In genomic region chr17:34204303-34205010, GRCm38 (mm10) we compare ENCODE assay signal across 8 mouse cellular contexts. TPM values are rescaled to one million over a fixed set of nuclear protein-coding genes. Genes with fewer than 3 reads are reported as not detected.
DNase-seq lines count a peak whose midpoint lies in the region; ATAC-seq and TF ChIP-seq lines count a peak whose summit lies in the region.

No protein-coding gene starts in this region.

- peak; percentile 93 to 95 for DNase-seq in B cell, adult 2 months
- DNase-seq in liver: peak; percentile 88
- peak; percentile 54 for DNase-seq in midbrain, postnatal 0 days (ENCODE audit: low spot score)
- peak; percentile 72 to 93 for DNase-seq in spleen, adult 2 months (ENCODE audit: low read depth in 1 of 2, low spot score in 2 of 2)

- peaks cover 6% of the 10 kb centered on the region; the same call in 1 of the 2 replicates for H3K4me1 ChIP-seq in bone marrow macrophage, adult 2 months (ENCODE audit: control insufficient read depth, insufficient read depth, low read length)
- no peaks in the 10 kb centered on the region for H3K4me1 ChIP-seq in embryonic fibroblast, embryonic 13.5 days (ENCODE audit: control insufficient read depth, insufficient read depth, low read length)
- H3K4me1 ChIP-seq in heart, embryonic 12.5 days (replicated peaks): peaks cover 11% of the 10 kb centered on the region
- H3K4me1 ChIP-seq in kidney, embryonic 16.5 days (ENCODE audit: insufficient read depth, low read length): peaks cover 11% of the 10 kb centered on the region; the same call in 1 of the 2 replicates
- H3K4me1 ChIP-seq in midbrain, postnatal 0 days (ENCODE audit: insufficient read depth, low read length): no peaks in the 10 kb centered on the region; the same call in 1 of the 2 replicates
- peaks cover 32% of the 10 kb centered on the region for H3K4me1 ChIP-seq in spleen, adult 2 months (ENCODE audit: control insufficient read depth, insufficient read depth, insufficient read length)

- peak; percentile 90 for TF ChIP-seq CTCF in bone marrow macrophage, adult 2 months (IDR thresholded peaks at IDR 0.05; ENCODE audit: low read depth, low read length)
- TF ChIP-seq CTCF in embryonic fibroblast, embryonic 13.5 days (IDR thresholded peaks at IDR 0.05; ENCODE audit: borderline replicate concordance, insufficient read depth, low read length): peak; percentile 87
- TF ChIP-seq CTCF in midbrain, postnatal 0 days (IDR thresholded peaks at IDR 0.05): peak; percentile 85
- peak; percentile 94 for TF ChIP-seq CTCF in spleen, adult 2 months (IDR thresholded peaks at IDR 0.05; ENCODE audit: extremely low read depth, insufficient read depth, insufficient read length, insufficient replicate concordance)

- H3K9me3 ChIP-seq in heart, embryonic 12.5 days (replicated peaks): peaks cover 1% of the 10 kb centered on the region; the same call in 1 of the 2 replicates
- peaks cover under 1% of the 10 kb centered on the region; the same call in 1 of the 2 replicates for H3K9me3 ChIP-seq in kidney, embryonic 16.5 days (ENCODE audit: low read length)
- H3K9me3 ChIP-seq in midbrain, postnatal 0 days (ENCODE audit: low read length): no peaks in the 10 kb centered on the region

- H3K4me2 ChIP-seq in heart, embryonic 12.5 days: peak overlapping the region; percentile 97
- peak overlapping the region; percentile 96 for H3K4me2 ChIP-seq in kidney, embryonic 16.5 days (replicated peaks; ENCODE audit: low read depth, low read length)
- peak overlapping the region; percentile 79 for H3K4me2 ChIP-seq in midbrain, postnatal 0 days (ENCODE audit: low read depth, low read length, poor library complexity, severe bottlenecking)

- peaks cover 77% of the 10 kb centered on the region for H3K27me3 ChIP-seq in heart, embryonic 12.5 days (replicated peaks)
- peaks cover 13% of the 10 kb centered on the region for H3K27me3 ChIP-seq in kidney, embryonic 16.5 days (ENCODE audit: insufficient read depth, low read length)
- H3K27me3 ChIP-seq in midbrain, postnatal 0 days (ENCODE audit: insufficient read depth, low read length): peaks cover 24% of the 10 kb centered on the region
- no peaks in the 10 kb centered on the region for H3K27me3 ChIP-seq in spleen, adult 2 months (ENCODE audit: control insufficient read depth, insufficient read depth, low read length)

- peak overlapping the region; percentile 73 for H3K9ac ChIP-seq in heart, embryonic 12.5 days
- peak overlapping the region; percentile 76 for H3K9ac ChIP-seq in kidney, embryonic 16.5 days (replicated peaks; ENCODE audit: low read length)
- peak overlapping the region; percentile 48 for H3K9ac ChIP-seq in midbrain, postnatal 0 days (replicated peaks; ENCODE audit: low read length, poor library complexity, severe bottlenecking)

- 0 out of 2 replicates have a peak overlapping the region, but pooled peaks have one; percentile 28 for H3K27ac ChIP-seq in bone marrow macrophage, adult 2 months (ENCODE audit: insufficient read depth, low read depth, low read length)
- H3K27ac ChIP-seq in embryonic fibroblast, embryonic 13.5 days (ENCODE audit: insufficient read depth, low read length): no peak overlapping the region
- no peak overlapping the region for H3K27ac ChIP-seq in heart, embryonic 12.5 days (ENCODE audit: poor library complexity, severe bottlenecking)
- no peak overlapping the region for H3K27ac ChIP-seq in kidney, embryonic 16.5 days (ENCODE audit: low read length)
- no peak overlapping the region for H3K27ac ChIP-seq in midbrain, postnatal 0 days (ENCODE audit: low read depth, low read length)
- H3K27ac ChIP-seq in spleen, adult 2 months (ENCODE audit: insufficient read depth, low read length): peak overlapping the region; percentile 89

- ATAC-seq in heart, embryonic 12.5 days (ENCODE audit: insufficient number of reproducible peaks, low FRiP score): 0 out of 2 replicates have a peak, but pooled peaks have one; percentile 26
- peak; percentile 69; the same call in 1 of the 2 replicates for ATAC-seq in kidney, embryonic 16.5 days (ENCODE audit: low FRiP score, low TSS enrichment)
- ATAC-seq in midbrain, postnatal 0 days (ENCODE audit: low FRiP score): no peak

- WGBS in heart, embryonic 12.5 days: 1% methylated on average over 44 of the region's 44 CpGs
- under 1% methylated on average over 44 of the region's 44 CpGs for WGBS in kidney, embryonic 16.5 days
- 1% methylated on average over 44 of the region's 44 CpGs for WGBS in midbrain, postnatal 0 days
- WGBS in spleen, adult 2 months: under 1% methylated on average over 44 of the region's 44 CpGs

- no peak for TF ChIP-seq POLR2A in bone marrow macrophage, adult 2 months (IDR thresholded peaks at IDR 0.05; ENCODE audit: borderline replicate concordance, low read depth, low read length)
- 0 out of 2 replicates have a peak, but pooled peaks have one; percentile 25 for TF ChIP-seq POLR2A in embryonic fibroblast, embryonic 13.5 days (IDR thresholded peaks at IDR 0.05; ENCODE audit: low read depth, low read length)
- peak; percentile 20 for TF ChIP-seq POLR2A in spleen, adult 2 months (IDR thresholded peaks at IDR 0.05; ENCODE audit: low read depth, low read length)

- H3K4me3 ChIP-seq in bone marrow macrophage, adult 2 months (ENCODE audit: insufficient read depth, low read length): peak overlapping the region; percentile 98
- H3K4me3 ChIP-seq in embryonic fibroblast, embryonic 13.5 days (ENCODE audit: insufficient read depth, low read length): peak overlapping the region; percentile 82
- peak overlapping the region; percentile 80 for H3K4me3 ChIP-seq in heart, embryonic 12.5 days
- peak overlapping the region; percentile 85 for H3K4me3 ChIP-seq in kidney, embryonic 16.5 days (ENCODE audit: low read length)
- H3K4me3 ChIP-seq in midbrain, postnatal 0 days (ENCODE audit: low read depth, low read length): peak overlapping the region; percentile 54
- H3K4me3 ChIP-seq in spleen, adult 2 months (ENCODE audit: extremely low read depth, insufficient read depth, insufficient read length): peak overlapping the region; percentile 75

- no peaks in the 10 kb centered on the region for H3K36me3 ChIP-seq in heart, embryonic 12.5 days
- no peaks in the 10 kb centered on the region for H3K36me3 ChIP-seq in kidney, embryonic 16.5 days (ENCODE audit: insufficient read depth, low read length)
- no peaks in the 10 kb centered on the region for H3K36me3 ChIP-seq in midbrain, postnatal 0 days (ENCODE audit: insufficient read depth, low read length)
- peaks cover 19% of the 10 kb centered on the region for H3K36me3 ChIP-seq in spleen, adult 2 months (ENCODE audit: control insufficient read depth, insufficient read depth, low read length)

RNA-seq across cellular contexts. Expression of gene Tap2, which starts 1.1 kb away (rescaled TPM):
- 51.8 and 56.6 TPM in 2 replicates for polyA plus RNA-seq in bone marrow macrophage, adult 2 months (2012; ENCODE audit: insufficient read depth, insufficient read length, missing spikeins)
- polyA plus RNA-seq in embryonic fibroblast, embryonic 13.5 days (2011; ENCODE audit: insufficient read length, low read depth, missing spikeins): 25.6 and 25.7 TPM in 2 replicates
- 1.3 and 1.7 TPM in 2 replicates for polyA plus RNA-seq in heart, embryonic 12.5 days (2016; fragmentation: Nextera tagmentation; extraction: Ambion mirVana)
- polyA plus RNA-seq in kidney, embryonic 16.5 days (2015; fragmentation: Nextera tagmentation; extraction: Ambion mirVana): 5.2 and 5.8 TPM in 2 replicates
- 1.8 and 2.0 TPM in 2 replicates for total RNA-seq in midbrain, postnatal 0 days (2014; rRNA removed)
- polyA plus RNA-seq in midbrain, postnatal 0 days (2015; fragmentation: Nextera tagmentation; extraction: Ambion mirVana): 2.9 and 4.2 TPM in 2 replicates
- polyA plus RNA-seq in spleen, adult 2 months (2012; rRNA removed): 83.0 and 111 TPM in 2 replicates

RNA-seq across cellular contexts. Expression of gene Psmb8, which starts 6.9 kb away (rescaled TPM):
- 201 and 204 TPM in 2 replicates for polyA plus RNA-seq in bone marrow macrophage, adult 2 months (2012; ENCODE audit: insufficient read depth, insufficient read length, missing spikeins)
- polyA plus RNA-seq in embryonic fibroblast, embryonic 13.5 days (2011; ENCODE audit: insufficient read length, low read depth, missing spikeins): 16.1 and 18.8 TPM in 2 replicates
- polyA plus RNA-seq in heart, embryonic 12.5 days (2016; fragmentation: Nextera tagmentation; extraction: Ambion mirVana): 1.9 and 2.0 TPM in 2 replicates
- 6.4 and 7.2 TPM in 2 replicates for polyA plus RNA-seq in kidney, embryonic 16.5 days (2015; fragmentation: Nextera tagmentation; extraction: Ambion mirVana)
- 1.7 and 2.8 TPM in 2 replicates for total RNA-seq in midbrain, postnatal 0 days (2014; rRNA removed)
- polyA plus RNA-seq in midbrain, postnatal 0 days (2015; fragmentation: Nextera tagmentation; extraction: Ambion mirVana): 4.2 and 5.3 TPM in 2 replicates
- 260 and 307 TPM in 2 replicates for polyA plus RNA-seq in spleen, adult 2 months (2012; rRNA removed)

RNA-seq across cellular contexts. Expression of gene Psmb9, which starts 16.9 kb away (rescaled TPM):
- polyA plus RNA-seq in bone marrow macrophage, adult 2 months (2012; ENCODE audit: insufficient read depth, insufficient read length, missing spikeins): 134 TPM in 2 replicates
- polyA plus RNA-seq in embryonic fibroblast, embryonic 13.5 days (2011; ENCODE audit: insufficient read length, low read depth, missing spikeins): 2.7 and 11.9 TPM in 2 replicates
- 0.59 and 0.91 TPM in 2 replicates for polyA plus RNA-seq in heart, embryonic 12.5 days (2016; fragmentation: Nextera tagmentation; extraction: Ambion mirVana)
- polyA plus RNA-seq in kidney, embryonic 16.5 days (2015; fragmentation: Nextera tagmentation; extraction: Ambion mirVana): 2.0 and 2.4 TPM in 2 replicates
- 0.99 and 1.1 TPM in 2 replicates for total RNA-seq in midbrain, postnatal 0 days (2014; rRNA removed)
- 2.0 and 3.3 TPM in 2 replicates for polyA plus RNA-seq in midbrain, postnatal 0 days (2015; fragmentation: Nextera tagmentation; extraction: Ambion mirVana)
- polyA plus RNA-seq in spleen, adult 2 months (2012; rRNA removed): 159 and 225 TPM in 2 replicates

RNA-seq across cellular contexts. Expression of gene Tap1, which starts 17.1 kb away (rescaled TPM):
- polyA plus RNA-seq in bone marrow macrophage, adult 2 months (2012; ENCODE audit: insufficient read depth, insufficient read length, missing spikeins): 56.2 and 60.8 TPM in 2 replicates
- polyA plus RNA-seq in embryonic fibroblast, embryonic 13.5 days (2011; ENCODE audit: insufficient read length, low read depth, missing spikeins): 17.8 TPM in 2 replicates
- polyA plus RNA-seq in heart, embryonic 12.5 days (2016; fragmentation: Nextera tagmentation; extraction: Ambion mirVana): 1.1 TPM in 2 replicates
- 4.7 and 5.5 TPM in 2 replicates for polyA plus RNA-seq in kidney, embryonic 16.5 days (2015; fragmentation: Nextera tagmentation; extraction: Ambion mirVana)
- total RNA-seq in midbrain, postnatal 0 days (2014; rRNA removed): 7.1 and 16.5 TPM in 2 replicates
- polyA plus RNA-seq in midbrain, postnatal 0 days (2015; fragmentation: Nextera tagmentation; extraction: Ambion mirVana): 7.7 and 8.3 TPM in 2 replicates
- polyA plus RNA-seq in spleen, adult 2 months (2012; rRNA removed): 144 and 178 TPM in 2 replicates

RNA-seq across cellular contexts. Expression of gene H2-Ob, which starts 34.2 kb away (rescaled TPM):
- polyA plus RNA-seq in bone marrow macrophage, adult 2 months (2012; ENCODE audit: insufficient read depth, insufficient read length, missing spikeins): 1.9 and 2.0 TPM in 2 replicates
- polyA plus RNA-seq in embryonic fibroblast, embryonic 13.5 days (2011; ENCODE audit: insufficient read length, low read depth, missing spikeins): not detected in 2 replicates
- polyA plus RNA-seq in heart, embryonic 12.5 days (2016; fragmentation: Nextera tagmentation; extraction: Ambion mirVana): 0.15 TPM in 1 of 2 replicates, not detected in the other
- polyA plus RNA-seq in kidney, embryonic 16.5 days (2015; fragmentation: Nextera tagmentation; extraction: Ambion mirVana): 0.14 and 0.27 TPM in 2 replicates
- total RNA-seq in midbrain, postnatal 0 days (2014; rRNA removed): 1.1 and 1.2 TPM in 2 replicates
- 0.31 and 0.55 TPM in 2 replicates for polyA plus RNA-seq in midbrain, postnatal 0 days (2015; fragmentation: Nextera tagmentation; extraction: Ambion mirVana)
- polyA plus RNA-seq in spleen, adult 2 months (2012; rRNA removed): 318 and 334 TPM in 2 replicates

Comparison
In these comparisons a context has a peak if more than half of its experiments do, and no peak if none do; other contexts are left out.
1. H3K27ac ChIP-seq: peak in bone marrow macrophage, adult 2 months (single experiment) and spleen, adult 2 months (single experiment); none in embryonic fibroblast, embryonic 13.5 days (single experiment), heart, embryonic 12.5 days (single experiment), kidney, embryonic 16.5 days (single experiment) and midbrain, postnatal 0 days (single experiment).
2. RNA of gene Psmb8, which starts 6.9 kb away (polyA plus RNA-seq): 260 to 307 TPM in spleen, adult 2 months and 201 to 204 TPM in bone marrow macrophage, adult 2 months; 16.1 to 18.8 TPM in embryonic fibroblast, embryonic 13.5 days, 6.4 to 7.2 TPM in kidney, embryonic 16.5 days, 4.2 to 5.3 TPM in midbrain, postnatal 0 days and 1.9 to 2.0 TPM in heart, embryonic 12.5 days; every median in the first group is over 10 times any median in the second.
3. RNA of gene Psmb9, which starts 16.9 kb away (polyA plus RNA-seq): 159 to 225 TPM in spleen, adult 2 months and 134 TPM in bone marrow macrophage, adult 2 months; 2.7 to 11.9 TPM in embryonic fibroblast, embryonic 13.5 days, 2.0 to 2.4 TPM in kidney, embryonic 16.5 days, 2.0 to 3.3 TPM in midbrain, postnatal 0 days and 0.59 to 0.91 TPM in heart, embryonic 12.5 days; every median in the first group is over 10 times any median in the second.
4. Peak in every context shown above with its lines, with median percentiles within 50 percentile points of each other: DNase-seq, H3K4me3 ChIP-seq, CTCF ChIP-seq, H3K4me2 ChIP-seq and H3K9ac ChIP-seq.